Mouse (Mus musculus) heart, embryonic 10.5 days (tissue): Measurements from ENCODE around the gene AI854703. TPM values are rescaled to one million over a fixed set of nuclear protein-coding genes. Genes with fewer than 3 reads are reported as not detected.
"Not testable (repeated sequence)": the region's sequence is repeated elsewhere in the genome, so short reads cannot be mapped to it uniquely, and the experiment has no call there.

Experiments
- DNase-seq: peaks from one replicate; pipeline ENCODE4 v3.0.0-alpha.2; 2017; ENCODE audit warnings: low spot score
- H3K27ac ChIP-seq: fragments of 300-500 bp; sonication (generic); 2 replicates; pipeline ENCODE4 v1.5.1; 2016; ENCODE audit warnings: mild to moderate bottlenecking
- H3K27me3 ChIP-seq: fragments of 300-500 bp; sonication (generic); 2 replicates; pipeline ENCODE4 v1.6.1; 2016; ENCODE audit warnings: mild to moderate bottlenecking; ENCODE audit not compliant: poor library complexity, insufficient read depth, severe bottlenecking
- H3K36me3 ChIP-seq: fragments of 300-500 bp; sonication (generic); 2 replicates; pipeline ENCODE4 v1.6.1; 2016; ENCODE audit warnings: mild to moderate bottlenecking, moderate library complexity
- H3K4me1 ChIP-seq: fragments of 300-500 bp; sonication (generic); 2 replicates; pipeline ENCODE4 v1.6.1; 2016; ENCODE audit warnings: mild to moderate bottlenecking
- H3K4me3 ChIP-seq: fragments of 300-500 bp; sonication (generic); 2 replicates; pipeline ENCODE4 v1.5.1; 2016; ENCODE audit warnings: mild to moderate bottlenecking, moderate library complexity
- H3K9me3 ChIP-seq: fragments of 300-500 bp; sonication (generic); 2 replicates; pipeline ENCODE4 v1.6.1; 2016; ENCODE audit warnings: mild to moderate bottlenecking, moderate library complexity
- WGBS: fragments of 180-500 bp; shearing (Covaris S2); methylation state at CpG from one replicate; pipeline ENCODE4 v1.1.7; 2016; 5-methylcytosine and 5-hydroxymethylcytosine counted together
- polyA plus RNA-seq: library from polyadenylated mRNA; unstranded; fragments of >200 nt; fragmentation: Nextera tagmentation; extraction: Ambion mirVana; gene quantifications from 2 replicates; pipeline ENCODE4 v1.2.1, GENCODE M21; 2016

Gene AI854703
- polyA plus RNA-seq, 1 experiment from 2014 or later = 0.90 TPM

GRCm38 (mm10) chr6:48597233-48597625 lies 29.3 kb upstream of the AI854703 start:
- Histone ChIP-seq H3K36me3 (peaks cover 54% of the 10 kb centered on the region), H3K9me3 (peaks cover 22% of the 10 kb centered on the region), H3K4me1 (peaks cover 31% of the 10 kb centered on the region), H3K4me3 (0 out of 2 replicates have a peak overlapping the region, but pooled peaks have one; percentile 19), H3K27ac (no peak overlapping the region), H3K27me3 (no peaks in the 10 kb centered on the region)
- WGBS = 89% methylated on average over 27 of the region's 27 CpGs
- no peak for DNase-seq

GRCm38 (mm10) chr6:48600594-48600993 lies 26.0 kb upstream of the AI854703 start:
- peaks cover 22% of the 10 kb centered on the region; the same call in 1 of the 2 replicates for H3K4me1 ChIP-seq
- no peaks in the 10 kb centered on the region for H3K27me3 ChIP-seq
- H3K36me3 ChIP-seq = peaks cover 49% of the 10 kb centered on the region
- H3K4me3 ChIP-seq = no peak overlapping the region
- no peak for DNase-seq
- H3K27ac ChIP-seq = no peak overlapping the region
- peaks cover 22% of the 10 kb centered on the region for H3K9me3 ChIP-seq
- WGBS = 93% methylated on average over 1 of the region's 1 CpGs

GRCm38 (mm10) chr6:48601271-48602079 lies 25.1 kb upstream of the AI854703 start, which contains the start of gene Zfp775:
Gene Zfp775 (plus strand): TSS chr6:48602063.
- Histone ChIP-seq H3K27ac (peak within 1 kb of the TSS; percentile 94), H3K4me3 (peak within 1 kb of the TSS; percentile 84), H3K27me3 (no peaks in the 10 kb centered on the region), H3K36me3 (peaks cover 41% of the 10 kb centered on the region), H3K9me3 (peaks cover 16% of the 10 kb centered on the region), H3K4me1 (peaks cover 20% of the 10 kb centered on the region; the same call in 1 of the 2 replicates)
- peak; percentile 98 for DNase-seq
- 5% methylated on average over 42 of the region's 42 CpGs for WGBS

GRCm38 (mm10) chr6:48602080-48602741 lies 24.4 kb upstream of the AI854703 start:
- peak overlapping the region; percentile 84 for H3K4me3 ChIP-seq
- H3K27ac ChIP-seq = peak overlapping the region; percentile 94
- peaks cover 8% of the 10 kb centered on the region for H3K9me3 ChIP-seq
- H3K36me3 ChIP-seq = peaks cover 33% of the 10 kb centered on the region
- 3% methylated on average over 28 of the region's 28 CpGs for WGBS
- H3K27me3 ChIP-seq = no peaks in the 10 kb centered on the region
- DNase-seq = peak; percentile 85
- H3K4me1 ChIP-seq = peaks cover 18% of the 10 kb centered on the region; the same call in 1 of the 2 replicates

- H3K4me1 ChIP-seq = peaks cover 14% of the 10 kb centered on the region; the same call in 1 of the 2 replicates
- peaks cover 5% of the 10 kb centered on the region; the same call in 1 of the 2 replicates for H3K36me3 ChIP-seq
- no peaks in the 10 kb centered on the region for H3K27me3 ChIP-seq
- H3K4me3 ChIP-seq = no peak overlapping the region
- 77% methylated on average over 2 of the region's 2 CpGs for WGBS
- no peak overlapping the region for H3K27ac ChIP-seq
- DNase-seq = no peak
- no peaks in the 10 kb centered on the region for H3K9me3 ChIP-seq
Observed at GRCm38 (mm10) chr6:48608124-48608523, 18.4 kb upstream of the AI854703 start.

- Histone ChIP-seq H3K36me3 (peaks cover 18% of the 10 kb centered on the region), H3K9me3 (no peaks in the 10 kb centered on the region), H3K27ac (0 out of 2 replicates have a peak overlapping the region, but pooled peaks have one; percentile 13), H3K4me1 (peaks cover 17% of the 10 kb centered on the region; the same call in 1 of the 2 replicates), H3K4me3 (no peak overlapping the region), H3K27me3 (no peaks in the 10 kb centered on the region)
- WGBS = 51% methylated on average over 7 of the region's 7 CpGs
- no peak for DNase-seq
Observed at GRCm38 (mm10) chr6:48609512-48609911, 17.1 kb upstream of the AI854703 start.

GRCm38 (mm10) chr6:48610657-48611056 lies 15.9 kb upstream of the AI854703 start:
- no peaks in the 10 kb centered on the region for H3K27me3 ChIP-seq
- H3K36me3 ChIP-seq = peaks cover 19% of the 10 kb centered on the region
- DNase-seq = no peak
- H3K4me3 ChIP-seq = no peak overlapping the region
- H3K27ac ChIP-seq = no peak overlapping the region
- no peaks in the 10 kb centered on the region for H3K9me3 ChIP-seq
- H3K4me1 ChIP-seq = peaks cover 17% of the 10 kb centered on the region; the same call in 1 of the 2 replicates
- 85% methylated on average over 3 of the region's 3 CpGs for WGBS

GRCm38 (mm10) chr6:48613464-48613863 lies 13.1 kb upstream of the AI854703 start:
- no peak overlapping the region for H3K27ac ChIP-seq
- DNase-seq = no peak
- 75% methylated on average over 4 of the region's 4 CpGs for WGBS
- H3K4me3 ChIP-seq = no peak overlapping the region
- no peaks in the 10 kb centered on the region for H3K9me3 ChIP-seq
- H3K27me3 ChIP-seq = no peaks in the 10 kb centered on the region
- peaks cover 17% of the 10 kb centered on the region; the same call in 1 of the 2 replicates for H3K4me1 ChIP-seq
- H3K36me3 ChIP-seq = peaks cover 26% of the 10 kb centered on the region

GRCm38 (mm10) chr6:48614756-48615155 lies 11.8 kb upstream of the AI854703 start:
- Histone ChIP-seq H3K27me3 (no peaks in the 10 kb centered on the region), H3K4me3 (no peak overlapping the region), H3K4me1 (peaks cover 6% of the 10 kb centered on the region; the same call in 1 of the 2 replicates), H3K9me3 (no peaks in the 10 kb centered on the region), H3K36me3 (peaks cover 35% of the 10 kb centered on the region), H3K27ac (no peak overlapping the region)
- DNase-seq = no peak
- WGBS = 79% methylated on average over 5 of the region's 5 CpGs

GRCm38 (mm10) chr6:48620031-48620430 lies 6.5 kb upstream of the AI854703 start:
- DNase-seq = no peak
- H3K27ac ChIP-seq = no peak overlapping the region
- peaks cover 39% of the 10 kb centered on the region for H3K36me3 ChIP-seq
- no peaks in the 10 kb centered on the region for H3K4me1 ChIP-seq
- no peaks in the 10 kb centered on the region for H3K9me3 ChIP-seq
- WGBS = 86% methylated on average over 30 of the region's 30 CpGs
- H3K27me3 ChIP-seq = peaks cover 5% of the 10 kb centered on the region; the same call in 1 of the 2 replicates
- H3K4me3 ChIP-seq = no peak overlapping the region

GRCm38 (mm10) chr6:48622186-48622843 lies 4.2 kb upstream of the AI854703 start:
- H3K4me3 ChIP-seq, H3K9me3 ChIP-seq, H3K27ac ChIP-seq, H3K4me1 ChIP-seq, DNase-seq: not testable (repeated sequence)
- H3K36me3 ChIP-seq = peaks cover 36% of the 10 kb centered on the region
- H3K27me3 ChIP-seq = peaks cover 17% of the 10 kb centered on the region
- WGBS = 89% methylated on average over 8 of the region's 8 CpGs

GRCm38 (mm10) chr6:48623460-48623859 lies 3.1 kb upstream of the AI854703 start:
- Histone ChIP-seq H3K27me3 (peaks cover 28% of the 10 kb centered on the region), H3K36me3 (peaks cover 32% of the 10 kb centered on the region), H3K4me1 (peaks cover 12% of the 10 kb centered on the region), H3K9me3 (no peaks in the 10 kb centered on the region), H3K27ac (no peak overlapping the region), H3K4me3 (no peak overlapping the region)
- WGBS = 41% methylated on average over 1 of the region's 1 CpGs
- no peak for DNase-seq
